ENCODE assay signal across 9 mouse cellular contexts in the genomic region with DNA sequence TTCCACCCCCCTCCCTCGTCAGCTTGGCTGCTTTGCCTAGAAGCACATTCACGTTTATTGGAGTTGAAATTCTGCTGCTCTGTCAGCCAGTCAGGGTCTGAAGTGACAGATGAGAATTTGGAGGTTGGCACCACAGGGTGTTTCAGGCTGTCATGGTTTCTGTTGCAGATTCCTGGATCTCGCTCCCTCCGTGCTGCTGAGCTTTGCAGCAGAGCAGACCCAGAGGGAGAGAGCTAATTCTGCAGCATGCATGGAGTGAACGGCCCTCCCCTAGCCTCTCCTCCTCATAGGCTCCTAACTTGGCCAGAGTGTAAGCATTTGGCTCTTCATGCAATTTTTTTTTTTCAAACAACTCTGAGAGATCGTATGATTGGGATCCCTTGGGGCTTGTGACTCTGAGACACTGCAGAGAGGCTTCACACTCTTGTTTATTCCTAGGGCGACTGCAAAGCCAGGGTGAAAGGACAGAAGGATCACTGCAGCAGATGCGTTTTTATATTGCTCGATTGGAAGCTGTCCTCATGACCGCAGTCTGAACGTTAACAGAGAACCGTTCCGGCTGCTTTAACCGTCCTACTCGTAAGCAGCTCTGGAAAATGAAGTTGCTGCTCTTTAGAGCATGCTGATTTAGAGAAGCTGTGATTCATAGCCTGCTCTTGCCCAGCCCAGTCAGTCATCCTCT. TPM values are rescaled to one million over a fixed set of nuclear protein-coding genes. Genes with fewer than 3 reads are reported as not detected.
DNase-seq lines count a peak whose midpoint lies in the region; ATAC-seq lines count a peak whose summit lies in the region.
"Had no signal": no experiment of that assay in that cellular context is flagged by ENCODE, and none has a peak within 500 bp of the region (broad histone marks: within the 10 kb centered on the region; RNA-seq: fewer than 3 reads in every experiment).

A gene (minus strand): TSS at position 243 of the 682 bp plus-strand sequence.

- H3K9ac ChIP-seq in intestine, embryonic 15.5 days = peak within 1 kb of the TSS; percentile 51

- H3K4me2 ChIP-seq in intestine, embryonic 15.5 days (replicated peaks) = peak within 1 kb of the TSS; percentile 50

- intact Hi-C loops in left cerebral cortex, postnatal 36 days (cut with DNase I) = loop anchor here (5.0 kb wide), 1 partner anchor 344 kb away; a partner anchor contains a TSS

- H3K9me3 ChIP-seq in embryonic facial prominence, embryonic 10.5 days = no peaks in the 10 kb centered on the region
- no peaks in the 10 kb centered on the region for H3K9me3 ChIP-seq in intestine, embryonic 15.5 days

- WGBS in embryonic facial prominence, embryonic 10.5 days = 38% methylated on average over 15 of the region's 15 CpGs
- WGBS in intestine, embryonic 15.5 days = 31% methylated on average over 15 of the region's 15 CpGs

- H3K4me3 ChIP-seq in embryonic facial prominence, embryonic 10.5 days = peak within 1 kb of the TSS; percentile 43
- H3K4me3 ChIP-seq in intestine, embryonic 15.5 days (replicated peaks) = peak within 1 kb of the TSS; percentile 38

- peaks cover 60% of the 10 kb centered on the region for H3K4me1 ChIP-seq in embryonic facial prominence, embryonic 10.5 days
- H3K4me1 ChIP-seq in intestine, embryonic 15.5 days (replicated peaks) = peaks cover 20% of the 10 kb centered on the region

- peak; percentile 69; the same call in 1 of the 2 replicates for ATAC-seq in cerebellum, adult (ENCODE audit: insufficient number of reproducible peaks, low FRiP score, low TSS enrichment)
- peak; percentile 62 for ATAC-seq in intestine, embryonic 15.5 days

- no peaks in the 10 kb centered on the region for H3K36me3 ChIP-seq in embryonic facial prominence, embryonic 10.5 days (replicated peaks)
- H3K36me3 ChIP-seq in intestine, embryonic 15.5 days = no peaks in the 10 kb centered on the region

- peak within 1 kb of the TSS; percentile 87 for H3K27ac ChIP-seq in embryonic facial prominence, embryonic 10.5 days (replicated peaks)
- H3K27ac ChIP-seq in intestine, embryonic 15.5 days = peak within 1 kb of the TSS; percentile 90

- DNase-seq in cerebellum, adult 11 months = no peak
- DNase-seq in embryonic facial prominence, embryonic 10.5 days (ENCODE audit: low spot score) = peak; percentile 39
- no peak for DNase-seq in gonadal fat pad, adult 2 months (ENCODE audit: low read depth)
- DNase-seq in left cerebral cortex, postnatal 36 days (ENCODE audit: low spot score in 2 of 2) = peak; percentile 68 to 71
- peak; percentile 57 for DNase-seq in neural tube, embryonic 10.5 days (ENCODE audit: extremely low spot score, low spot score)
- no peak for DNase-seq in ovary, postnatal 36 days (ENCODE audit: low spot score)

- no peaks in the 10 kb centered on the region for H3K27me3 ChIP-seq in embryonic facial prominence, embryonic 10.5 days (replicated peaks; ENCODE audit: low read depth, poor library complexity, severe bottlenecking)
- no peaks in the 10 kb centered on the region for H3K27me3 ChIP-seq in intestine, embryonic 15.5 days (replicated peaks)

RNA-seq across cellular contexts. Expression of the gene that starts here (rescaled TPM):
- 26.5 and 28.3 TPM in 2 replicates for polyA plus RNA-seq in embryonic facial prominence, embryonic 10.5 days (2016; fragmentation: Nextera tagmentation; extraction: Ambion mirVana)
- 125 and 148 TPM in 2 replicates for polyA plus RNA-seq in gonadal fat pad, adult 2 months (2012; rRNA removed)
- polyA plus RNA-seq in intestine, embryonic 15.5 days (2015; fragmentation: Nextera tagmentation; extraction: Ambion mirVana) = 185 and 198 TPM in 2 replicates
- total RNA-seq in left cerebral cortex, postnatal 36 days (2021) = 1,000 to 10,000 TPM; 1,441 to 1,623 TPM
- total RNA-seq: neutrophil, adult 5-6 weeks had no signal

Comparison
In these comparisons a context has a peak if more than half of its experiments do, and no peak if none do; other contexts are left out.
1. DNase-seq: peak in embryonic facial prominence, embryonic 10.5 days (single experiment), left cerebral cortex, postnatal 36 days (2 of 2) and neural tube, embryonic 10.5 days (single experiment); none in cerebellum, adult 11 months (single experiment), gonadal fat pad, adult 2 months (single experiment) and ovary, postnatal 36 days (single experiment).